Mouse (Mus musculus) neural tube, embryonic 13.5 days (tissue): ENCODE measurements around the gene Samd15. TPM values are rescaled to one million over a fixed set of nuclear protein-coding genes. Genes with fewer than 3 reads are reported as not detected.

Source experiments
- ATAC-seq: fragments of 200-750 bp; cut with Nextera tagmentation; 2 replicates; pipeline ENCODE4 v1.8.0; 2017; ENCODE audit warnings: low read depth, mild to moderate bottlenecking, moderate TSS enrichment, moderate library complexity
- H3K27ac ChIP-seq: fragments of 300-500 bp; sonication (generic); replicated peaks from 2 replicates; pipeline ENCODE4 v1.5.1; 2015; ENCODE audit warnings: moderate library complexity, mild to moderate bottlenecking, inconsistent platforms
- H3K27me3 ChIP-seq: fragments of 300-500 bp; sonication (generic); 2 replicates; pipeline ENCODE4 v1.6.1; 2015; ENCODE audit warnings: mild to moderate bottlenecking, inconsistent platforms
- H3K36me3 ChIP-seq: fragments of 300-500 bp; sonication (generic); 2 replicates; pipeline ENCODE4 v1.6.1; 2015; ENCODE audit warnings: mild to moderate bottlenecking, inconsistent platforms
- H3K4me1 ChIP-seq: fragments of 300-500 bp; sonication (generic); replicated peaks from 2 replicates; pipeline ENCODE4 v1.6.1; 2015; ENCODE audit warnings: inconsistent platforms
- H3K4me2 ChIP-seq: fragments of 300-500 bp; sonication (generic); 2 replicates; pipeline ENCODE4 v1.6.1; 2015; ENCODE audit warnings: inconsistent platforms, mild to moderate bottlenecking, moderate library complexity
- H3K4me3 ChIP-seq: fragments of 300-500 bp; sonication (generic); 2 replicates; pipeline ENCODE4 v1.5.1; 2015; ENCODE audit warnings: mild to moderate bottlenecking, inconsistent platforms
- H3K9ac ChIP-seq: fragments of 300-500 bp; sonication (generic); 2 replicates; pipeline ENCODE4 v1.6.1; 2015; ENCODE audit warnings: moderate library complexity, mild to moderate bottlenecking, inconsistent platforms
- H3K9me3 ChIP-seq: fragments of 300-500 bp; sonication (generic); 2 replicates; pipeline ENCODE4 v1.6.1; 2016; ENCODE audit warnings: inconsistent platforms
- WGBS: fragments of 180-500 bp; shearing (Covaris S2); methylation state at CpG from one replicate; pipeline ENCODE4 v1.1.7; 2015; 5-methylcytosine and 5-hydroxymethylcytosine counted together
- polyA plus RNA-seq: library from polyadenylated mRNA; unstranded; fragments of >200 nt; fragmentation: Nextera tagmentation; extraction: Ambion mirVana; gene quantifications from 2 replicates; pipeline ENCODE4 v1.2.1, GENCODE M21; 2015

The Samd15 gene
- polyA plus RNA-seq, 1 experiment from 2014 or later = 1.7 TPM

- Histone ChIP-seq H3K4me1 (no peaks in the 10 kb centered on the region), H3K4me3 (no peak within 1 kb of the TSS), H3K9me3 (no peaks in the 10 kb centered on the region), H3K27ac (no peak within 1 kb of the TSS), H3K27me3 (no peaks in the 10 kb centered on the region), H3K9ac (no peak within 1 kb of the TSS), H3K36me3 (peaks cover 56% of the 10 kb centered on the region), H3K4me2 (no peak within 1 kb of the TSS)
- no peak for ATAC-seq
- 97% methylated on average over 1 of the region's 1 CpGs for WGBS
Measured at GRCm38 (mm10) chr12:87238632-87239031, 39.1 kb downstream of the Samd15 start, which contains the start of gene Noxred1. Gene Noxred1 (minus strand): TSS chr12:87238732.

- no peak overlapping the region for H3K4me3 ChIP-seq
- no peaks in the 10 kb centered on the region for H3K27me3 ChIP-seq
- no peaks in the 10 kb centered on the region for H3K9me3 ChIP-seq
- no peak overlapping the region for H3K4me2 ChIP-seq
- peaks cover 91% of the 10 kb centered on the region for H3K36me3 ChIP-seq
- H3K4me1 ChIP-seq = no peaks in the 10 kb centered on the region
- WGBS = 92% methylated on average over 6 of the region's 6 CpGs
- no peak overlapping the region for H3K27ac ChIP-seq
- no peak overlapping the region for H3K9ac ChIP-seq
- no peak for ATAC-seq
Measured at GRCm38 (mm10) chr12:87250161-87250560, 50.6 kb downstream of the Samd15 start.

GRCm38 (mm10) chr12:87253878-87254277, 54.4 kb downstream of the Samd15 start:
- Histone ChIP-seq H3K27ac (no peak overlapping the region), H3K36me3 (peaks cover 96% of the 10 kb centered on the region), H3K9ac (no peak overlapping the region), H3K4me1 (no peaks in the 10 kb centered on the region), H3K27me3 (no peaks in the 10 kb centered on the region), H3K4me3 (no peak overlapping the region), H3K9me3 (no peaks in the 10 kb centered on the region), H3K4me2 (no peak overlapping the region)
- no peak for ATAC-seq
- 93% methylated on average over 6 of the region's 6 CpGs for WGBS

- ATAC-seq = no peak
Measured at GRCm38 (mm10) chr12:87256629-87257028, 57.1 kb downstream of the Samd15 start.

GRCm38 (mm10) chr12:87260562-87260961, 61.0 kb downstream of the Samd15 start:
- H3K9ac ChIP-seq = no peak overlapping the region
- no peak overlapping the region for H3K27ac ChIP-seq
- H3K27me3 ChIP-seq = no peaks in the 10 kb centered on the region
- peaks cover 74% of the 10 kb centered on the region for H3K36me3 ChIP-seq
- H3K4me3 ChIP-seq = no peak overlapping the region
- peaks cover 14% of the 10 kb centered on the region; the same call in 1 of the 2 replicates for H3K4me1 ChIP-seq
- no peaks in the 10 kb centered on the region for H3K9me3 ChIP-seq
- WGBS = 96% methylated on average over 8 of the region's 8 CpGs
- ATAC-seq = no peak
- no peak overlapping the region for H3K4me2 ChIP-seq

More at GRCm38 (mm10) chr12:87256629-87257028, 57.1 kb downstream of the Samd15 start:
- WGBS = 96% methylated on average over 5 of the region's 5 CpGs
- H3K27me3 ChIP-seq = no peaks in the 10 kb centered on the region
- no peak overlapping the region for H3K27ac ChIP-seq
- no peaks in the 10 kb centered on the region for H3K4me1 ChIP-seq
- no peak overlapping the region for H3K4me3 ChIP-seq
- no peak overlapping the region for H3K9ac ChIP-seq
- H3K36me3 ChIP-seq = peaks cover 93% of the 10 kb centered on the region
- no peaks in the 10 kb centered on the region for H3K9me3 ChIP-seq
- no peak overlapping the region for H3K4me2 ChIP-seq

Other genes with a start within 250 kb of the Samd15 start
- gene Zdhhc22, start 209.3 kb upstream of the Samd15 start, polyA plus RNA-seq = 17.1 and 23.5 TPM in 2 replicates
- gene Tmem63c, start 178.4 kb upstream of the Samd15 start, polyA plus RNA-seq = 6.1 and 7.1 TPM in 2 replicates
- gene Ngb, start 97.2 kb upstream of the Samd15 start, polyA plus RNA-seq = 1.0 and 1.2 TPM in 2 replicates
- gene Gstz1, start 52.6 kb upstream of the Samd15 start, polyA plus RNA-seq = 23.6 and 28.0 TPM in 2 replicates
- 11.4 and 12.4 TPM in 2 replicates for gene Pomt2, start 51.8 kb upstream of the Samd15 start, polyA plus RNA-seq
- 3.8 and 3.9 TPM in 2 replicates for gene Tmed8, start 731 bp downstream of the Samd15 start, polyA plus RNA-seq
- gene Noxred1, start 39.0 kb downstream of the Samd15 start, polyA plus RNA-seq = 1.6 and 1.7 TPM in 2 replicates
- gene Vipas39, start 66.5 kb downstream of the Samd15 start, polyA plus RNA-seq = 56.9 and 58.2 TPM in 2 replicates
- 196 and 211 TPM in 2 replicates for gene Ahsa1, start 66.8 kb downstream of the Samd15 start, polyA plus RNA-seq
- 0.60 and 0.61 TPM in 2 replicates for gene Ism2, start 100.0 kb downstream of the Samd15 start, polyA plus RNA-seq
- 63.9 and 65.1 TPM in 2 replicates for gene Sptlc2, start 188.6 kb downstream of the Samd15 start, polyA plus RNA-seq
- 293 and 311 TPM in 2 replicates for gene Slirp, start 244.2 kb downstream of the Samd15 start, polyA plus RNA-seq
- 41.7 and 43.9 TPM in 2 replicates for gene Alkbh1, start 244.3 kb downstream of the Samd15 start, polyA plus RNA-seq